Mouse (Mus musculus): Measurements from ENCODE around the gene Xlr3c.
"Not testable (repeated sequence)": the region's sequence is repeated elsewhere in the genome, so short reads cannot be mapped to it uniquely, and the experiment has no call there.

Xlr3c gene

DNA sequence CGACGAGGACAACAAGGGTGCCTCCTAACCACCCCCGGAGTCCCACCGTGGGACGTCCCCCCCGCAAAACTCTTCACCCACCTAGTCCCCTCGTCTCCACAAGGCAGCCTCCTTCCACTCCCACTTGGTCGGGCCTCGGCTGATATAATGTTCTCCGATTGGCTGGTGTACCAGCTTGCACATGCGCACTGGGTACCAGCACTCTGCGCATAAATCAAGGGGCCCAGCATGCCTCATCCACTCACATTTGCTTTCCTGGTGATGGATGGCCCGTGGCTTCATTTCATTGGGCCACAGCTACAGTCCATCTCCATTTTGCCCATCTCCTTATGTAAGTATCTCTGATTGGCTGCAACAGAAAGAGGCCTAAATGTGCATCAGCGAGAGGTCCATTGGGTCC, at the start of gene Xlr3c:
TSS of gene Xlr3c (minus strand) at position 121 of the 400 bp plus-strand sequence.
- not testable (repeated sequence) for DNase-seq

DNA sequence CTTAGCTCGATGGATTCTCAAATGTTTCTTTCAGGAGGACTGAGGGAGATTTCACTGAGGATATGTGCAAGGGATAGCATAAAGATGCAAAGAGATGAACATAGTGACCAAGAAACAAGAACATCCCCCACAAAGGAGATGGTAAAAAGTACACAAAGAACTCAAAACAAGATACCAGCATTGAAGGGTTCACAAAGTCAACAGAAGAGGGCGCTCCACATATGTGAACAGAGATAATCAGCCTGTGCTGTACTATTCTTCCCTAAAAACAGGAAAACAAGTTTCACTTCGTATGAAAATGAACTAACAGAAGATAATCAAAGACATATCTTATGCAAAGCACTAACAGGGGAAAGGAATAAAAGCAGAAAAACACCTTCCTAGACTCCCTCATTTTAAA, 47.3 kb upstream of the Xlr3c start:
- DNase-seq, result no peak

- not testable (repeated sequence) for DNase-seq
Measured at GRCm38 (mm10) chrX:73295745-73296144, 30.6 kb upstream of the Xlr3c start.

DNA sequence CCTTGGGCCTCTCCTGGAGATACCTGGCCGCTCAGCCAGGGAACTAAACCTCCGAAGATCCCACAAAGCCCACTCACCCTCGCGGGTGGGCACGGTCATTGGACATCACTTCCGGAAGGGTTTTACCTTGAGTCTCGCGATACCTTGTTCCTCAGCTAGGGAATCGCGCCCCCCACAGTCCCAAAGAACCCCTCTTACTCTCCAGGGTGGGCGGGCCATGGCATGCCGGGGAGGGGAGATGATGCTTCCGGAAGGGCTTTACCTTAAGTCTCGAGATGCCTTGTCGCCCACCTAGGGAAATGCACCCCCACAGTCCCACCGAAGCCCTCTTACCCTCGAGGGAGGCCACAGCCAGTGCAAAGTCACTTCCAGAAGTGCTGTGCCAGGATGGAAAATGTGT, 27.7 kb upstream of the Xlr3c start, which contains the start of the genes Xlr5a and Xlr5c:
TSS of gene Xlr5a (minus strand) at position 101 of the 400 bp plus-strand sequence.
TSS of gene Xlr5c (minus strand) at position 101 of the 400 bp plus-strand sequence.
- not testable (repeated sequence) for DNase-seq

- not testable (repeated sequence) for DNase-seq
Measured at GRCm38 (mm10) chrX:73262428-73262827, 2.8 kb downstream of the Xlr3c start.

- DNase-seq, result not testable (repeated sequence)
Measured at GRCm38 (mm10) chrX:73242821-73243325, 22.3 kb downstream of the Xlr3c start, which contains the start of gene Xlr4c. TSS of gene Xlr4c (minus strand) at chrX:73243130.

DNA sequence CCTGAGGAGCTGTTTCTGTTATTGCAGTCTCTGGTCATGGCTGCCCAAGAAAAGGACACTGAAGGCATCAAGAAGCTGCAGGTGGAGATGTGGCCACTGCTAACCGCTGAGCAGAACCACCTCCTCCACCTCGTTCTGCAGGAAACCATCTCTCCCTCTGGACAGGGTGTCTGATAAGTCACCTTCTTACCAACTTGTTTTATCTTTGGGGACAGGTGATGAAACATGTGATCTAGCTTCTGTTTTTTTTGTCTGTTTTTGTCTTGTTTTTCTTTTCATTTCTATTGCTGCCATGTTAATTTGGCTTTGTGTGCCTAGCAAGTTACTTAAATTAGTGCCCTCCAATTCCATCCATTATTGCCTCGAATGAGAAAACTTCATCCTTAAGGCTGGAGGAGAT, 35.9 kb downstream of the Xlr3c start:
- no peak for DNase-seq

DNA sequence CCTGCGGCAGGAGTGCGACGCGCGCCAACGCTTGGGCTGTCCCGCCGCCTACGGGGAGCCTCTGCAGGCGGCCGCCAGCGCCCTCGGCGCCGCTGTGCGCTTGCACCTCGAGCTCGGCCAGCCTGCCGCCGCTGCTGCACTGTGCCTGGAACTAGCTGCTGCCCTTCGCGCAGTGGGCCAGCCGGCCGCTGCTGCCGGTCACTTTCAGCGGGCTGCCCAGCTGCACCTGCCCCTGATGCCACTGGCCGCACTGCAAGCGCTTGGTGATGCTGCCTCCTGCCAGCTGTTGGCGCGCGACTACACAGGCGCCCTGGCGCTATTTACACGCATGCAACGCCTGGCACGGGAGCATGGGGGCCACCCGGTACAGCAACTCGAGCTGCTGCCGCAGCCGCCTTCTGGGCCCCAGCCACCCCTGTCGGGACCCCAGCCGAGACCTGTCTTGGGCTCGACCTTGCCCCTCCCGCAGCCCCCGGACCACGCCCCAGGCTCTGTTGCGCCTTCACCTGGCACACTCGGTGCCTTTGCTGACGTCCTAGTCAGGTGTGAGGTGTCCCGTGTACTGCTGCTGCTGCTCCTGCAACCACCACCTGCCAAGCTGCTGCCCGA, 36.5 kb downstream of the Xlr3c start:
- peak; percentile 95 for DNase-seq

DNA sequence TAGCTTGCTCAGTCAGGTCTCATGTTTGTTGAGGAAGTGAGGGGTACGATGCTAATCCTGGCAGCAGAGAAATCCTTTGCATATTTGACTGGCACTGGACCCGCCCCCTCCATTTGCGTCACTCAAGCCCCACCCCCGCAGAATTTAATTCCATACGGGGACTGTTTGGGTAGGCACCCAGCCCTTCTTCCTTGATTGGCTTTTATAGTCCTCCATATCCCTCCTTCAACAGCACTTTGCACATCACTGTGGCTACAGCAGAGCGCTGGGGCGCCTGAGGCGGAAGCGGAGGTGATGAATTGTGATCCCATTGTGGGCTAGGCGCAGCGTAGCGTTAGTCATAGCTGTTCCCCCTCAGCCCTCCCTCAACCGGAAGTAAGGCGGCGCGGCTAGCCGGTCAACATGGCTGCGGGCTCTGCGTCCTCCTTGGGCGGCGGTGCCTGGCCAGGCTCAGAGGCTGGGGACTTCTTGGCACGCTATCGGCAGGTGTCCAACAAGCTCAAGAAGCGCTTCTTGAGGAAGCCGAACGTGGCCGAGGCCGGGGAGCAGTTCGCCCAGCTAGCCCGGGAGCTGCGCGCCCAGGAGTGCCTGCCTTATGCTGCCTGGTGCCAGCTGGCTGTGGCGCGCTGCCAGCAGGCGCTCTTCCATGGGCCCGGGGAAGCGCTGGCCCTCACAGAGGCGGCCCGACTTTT, 37.1 kb downstream of the Xlr3c start, which contains the start of gene F8a:
TSS of gene F8a (plus strand) at position 378 of the 692 bp plus-strand sequence.
- peak; percentile 99 for DNase-seq

GRCm38 (mm10) chrX:73225365-73225764, 39.8 kb downstream of the Xlr3c start:
- no peak for DNase-seq

DNA sequence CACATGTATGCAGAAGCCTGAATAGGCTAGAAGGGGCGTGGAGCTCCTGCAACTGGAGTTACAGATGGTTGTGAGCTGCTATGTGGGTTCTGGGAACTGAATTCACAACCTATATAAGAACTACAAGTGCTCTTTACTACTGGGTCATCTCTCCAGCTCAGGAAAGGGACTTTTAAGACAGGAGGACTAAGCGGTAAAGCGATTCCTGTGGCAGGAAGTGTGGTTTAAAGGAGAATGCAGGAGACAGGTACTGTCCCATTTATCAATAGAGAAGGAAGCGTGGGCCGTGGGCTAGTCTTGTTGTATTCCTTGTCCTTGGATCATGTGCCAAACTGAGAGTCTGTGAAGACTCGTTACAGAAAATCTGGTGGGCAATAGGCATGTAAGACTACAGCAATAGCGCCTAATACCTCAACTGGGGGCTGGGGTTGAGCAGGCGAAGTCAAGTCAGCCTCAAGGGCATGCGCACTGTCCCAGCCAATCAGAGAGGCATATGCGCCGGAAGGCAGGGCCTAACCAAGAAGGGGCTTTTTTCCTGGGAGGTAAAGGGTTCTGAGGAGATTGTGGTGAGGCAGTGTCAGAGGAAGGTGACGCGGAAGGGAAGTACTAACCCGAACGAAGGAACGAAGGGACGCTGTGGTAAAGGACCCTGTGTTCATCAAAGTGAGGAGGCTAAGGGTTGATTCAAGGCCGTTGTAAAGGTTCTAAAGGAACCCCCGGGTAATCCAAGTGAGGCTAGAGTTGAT, 51.2 kb downstream of the Xlr3c start, which contains the start of gene Xlr4b:
TSS of gene Xlr4b (plus strand) at position 515 of the 746 bp plus-strand sequence.
- not testable (repeated sequence) for DNase-seq

Measured in heart, adult 11 months (tissue).